Mouse (Mus musculus): ENCODE results near the gene Ube2h.

DNA sequence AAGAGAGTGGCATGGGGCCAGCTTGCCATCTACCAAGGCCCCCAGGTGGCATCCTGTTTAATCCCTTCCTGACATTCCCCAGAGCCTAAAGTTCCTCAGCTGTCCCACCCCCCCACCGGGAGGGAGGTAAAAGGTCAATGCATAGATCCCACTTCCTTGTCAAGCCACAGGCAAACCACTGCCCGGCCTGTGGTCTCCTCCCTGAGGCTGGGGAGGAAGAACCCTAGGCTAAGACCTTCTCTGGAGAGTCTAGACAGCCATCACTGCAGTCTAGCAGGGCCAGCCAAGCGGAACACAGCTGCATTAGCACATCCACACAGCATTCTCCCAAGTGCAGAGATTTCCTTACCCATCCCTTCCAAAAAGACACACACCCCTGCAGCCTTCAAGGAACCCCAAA, 138.0 kb downstream of the Ube2h start:
- TF ChIP-seq CTCF (IDR thresholded peaks at IDR 0.05): no peak
- no peak for TF ChIP-seq POLR2A (IDR thresholded peaks at IDR 0.05; ENCODE audit: insufficient read depth, low read depth, low read length)
- TF ChIP-seq EP300 (IDR thresholded peaks at IDR 0.05; ENCODE audit: insufficient read depth, low read depth, low read length): no peak

Measured in heart, adult 2 months (tissue).